Mouse (Mus musculus): ENCODE measurements around the gene Olfr544. TPM values are rescaled to one million over a fixed set of nuclear protein-coding genes. Genes with fewer than 3 reads are reported as not detected.

Olfr544 gene
- not detected in 2 replicates for polyA plus RNA-seq (2012; rRNA removed)

- Histone ChIP-seq H3K27ac (ENCODE audit: control insufficient read depth, insufficient read depth, low read length) (no peak within 1 kb of the TSS), H3K36me3 (ENCODE audit: control insufficient read depth, insufficient read depth, low read length) (no peaks in the 10 kb centered on the region), H3K27me3 (ENCODE audit: control insufficient read depth, insufficient read depth, low read length) (no peaks in the 10 kb centered on the region), H3K4me1 (replicated peaks; ENCODE audit: control insufficient read depth, insufficient read depth, low read length) (no peaks in the 10 kb centered on the region), H3K4me3 (ENCODE audit: control insufficient read depth, insufficient read depth, low read length) (no peak within 1 kb of the TSS)
- 44% methylated on average over 1 of the region's 1 CpGs for WGBS
- TF ChIP-seq CTCF (IDR thresholded peaks at IDR 0.05; ENCODE audit: borderline replicate concordance, control insufficient read depth, extremely low read depth, insufficient read depth, low read length, poor library complexity) (no peak), POLR2A (IDR thresholded peaks at IDR 0.05; ENCODE audit: control insufficient read depth, extremely low read depth, insufficient read depth, low read length, poor library complexity) (no peak)
- no peak for DNase-seq
Measured at GRCm38 (mm10) chr7:102488161-102488560, at the start of gene Olfr544. Gene Olfr544, minus strand, starts transcription at chr7:102488313.

- no peak for TF ChIP-seq POLR2A (IDR thresholded peaks at IDR 0.05; ENCODE audit: control insufficient read depth, extremely low read depth, insufficient read depth, low read length, poor library complexity)
- TF ChIP-seq CTCF (IDR thresholded peaks at IDR 0.05; ENCODE audit: borderline replicate concordance, control insufficient read depth, extremely low read depth, insufficient read depth, low read length, poor library complexity): no peak
- Histone ChIP-seq H3K4me3 (ENCODE audit: control insufficient read depth, insufficient read depth, low read length) (no peak within 1 kb of the TSS), H3K27ac (ENCODE audit: control insufficient read depth, insufficient read depth, low read length) (no peak within 1 kb of the TSS), H3K4me1 (replicated peaks; ENCODE audit: control insufficient read depth, insufficient read depth, low read length) (no peaks in the 10 kb centered on the region), H3K27me3 (ENCODE audit: control insufficient read depth, insufficient read depth, low read length) (no peaks in the 10 kb centered on the region), H3K36me3 (ENCODE audit: control insufficient read depth, insufficient read depth, low read length) (no peaks in the 10 kb centered on the region)
- DNase-seq: no peak
- WGBS: 91% methylated on average over 1 of the region's 1 CpGs
Measured at GRCm38 (mm10) chr7:102534449-102534848, 46.3 kb upstream of the Olfr544 start, which contains the start of gene Olfr547. Gene Olfr547, plus strand, starts transcription at chr7:102534749.

- Histone ChIP-seq H3K36me3 (ENCODE audit: control insufficient read depth, insufficient read depth, low read length) (no peaks in the 10 kb centered on the region), H3K4me1 (replicated peaks; ENCODE audit: control insufficient read depth, insufficient read depth, low read length) (no peaks in the 10 kb centered on the region), H3K4me3 (ENCODE audit: control insufficient read depth, insufficient read depth, low read length) (no peak overlapping the region), H3K27ac (ENCODE audit: control insufficient read depth, insufficient read depth, low read length) (no peak overlapping the region), H3K27me3 (ENCODE audit: control insufficient read depth, insufficient read depth, low read length) (no peaks in the 10 kb centered on the region)
- DNase-seq: no peak
- 16% methylated on average over 1 of the region's 1 CpGs for WGBS
- TF ChIP-seq CTCF (IDR thresholded peaks at IDR 0.05; ENCODE audit: borderline replicate concordance, control insufficient read depth, extremely low read depth, insufficient read depth, low read length, poor library complexity): no peak
- no peak for TF ChIP-seq POLR2A (IDR thresholded peaks at IDR 0.05; ENCODE audit: control insufficient read depth, extremely low read depth, insufficient read depth, low read length, poor library complexity)
Measured at GRCm38 (mm10) chr7:102529052-102529451, 40.9 kb upstream of the Olfr544 start.

GRCm38 (mm10) chr7:102517051-102517335 lies 28.9 kb upstream of the Olfr544 start:
- no peak for DNase-seq
- Histone ChIP-seq H3K27me3 (ENCODE audit: control insufficient read depth, insufficient read depth, low read length) (no peaks in the 10 kb centered on the region), H3K36me3 (ENCODE audit: control insufficient read depth, insufficient read depth, low read length) (no peaks in the 10 kb centered on the region), H3K27ac (ENCODE audit: control insufficient read depth, insufficient read depth, low read length) (no peak overlapping the region), H3K4me1 (replicated peaks; ENCODE audit: control insufficient read depth, insufficient read depth, low read length) (peaks cover 4% of the 10 kb centered on the region), H3K4me3 (ENCODE audit: control insufficient read depth, insufficient read depth, low read length) (no peak overlapping the region)
- TF ChIP-seq CTCF (IDR thresholded peaks at IDR 0.05; ENCODE audit: borderline replicate concordance, control insufficient read depth, extremely low read depth, insufficient read depth, low read length, poor library complexity) (no peak), POLR2A (IDR thresholded peaks at IDR 0.05; ENCODE audit: control insufficient read depth, extremely low read depth, insufficient read depth, low read length, poor library complexity) (no peak)
- 93% methylated on average over 2 of the region's 2 CpGs for WGBS

- H3K36me3 ChIP-seq (ENCODE audit: control insufficient read depth, insufficient read depth, low read length): no peaks in the 10 kb centered on the region
- 83% methylated on average over 10 of the region's 10 CpGs for whole genome bisulfite sequencing
- DNase-seq: no peak
Measured at GRCm38 (mm10) chr7:102516261-102517050, 28.3 kb upstream of the Olfr544 start.

GRCm38 (mm10) chr7:102514144-102514543 lies 26.0 kb upstream of the Olfr544 start:
- Histone ChIP-seq H3K36me3 (ENCODE audit: control insufficient read depth, insufficient read depth, low read length) (no peaks in the 10 kb centered on the region), H3K4me3 (ENCODE audit: control insufficient read depth, insufficient read depth, low read length) (no peak overlapping the region), H3K27ac (ENCODE audit: control insufficient read depth, insufficient read depth, low read length) (no peak overlapping the region), H3K27me3 (ENCODE audit: control insufficient read depth, insufficient read depth, low read length) (no peaks in the 10 kb centered on the region), H3K4me1 (replicated peaks; ENCODE audit: control insufficient read depth, insufficient read depth, low read length) (peaks cover 4% of the 10 kb centered on the region)
- WGBS: 19% methylated on average over 4 of the region's 4 CpGs
- DNase-seq: no peak
- TF ChIP-seq POLR2A (IDR thresholded peaks at IDR 0.05; ENCODE audit: control insufficient read depth, extremely low read depth, insufficient read depth, low read length, poor library complexity): no peak
- TF ChIP-seq CTCF (IDR thresholded peaks at IDR 0.05; ENCODE audit: borderline replicate concordance, control insufficient read depth, extremely low read depth, insufficient read depth, low read length, poor library complexity): no peak

More at GRCm38 (mm10) chr7:102516261-102517050, 28.3 kb upstream of the Olfr544 start:
- Histone ChIP-seq H3K27ac (ENCODE audit: control insufficient read depth, insufficient read depth, low read length) (no peak overlapping the region), H3K4me3 (ENCODE audit: control insufficient read depth, insufficient read depth, low read length) (no peak overlapping the region), H3K4me1 (replicated peaks; ENCODE audit: control insufficient read depth, insufficient read depth, low read length) (peaks cover 4% of the 10 kb centered on the region), H3K27me3 (ENCODE audit: control insufficient read depth, insufficient read depth, low read length) (no peaks in the 10 kb centered on the region)
- no peak for TF ChIP-seq POLR2A (IDR thresholded peaks at IDR 0.05; ENCODE audit: control insufficient read depth, extremely low read depth, insufficient read depth, low read length, poor library complexity)
- no peak for TF ChIP-seq CTCF (IDR thresholded peaks at IDR 0.05; ENCODE audit: borderline replicate concordance, control insufficient read depth, extremely low read depth, insufficient read depth, low read length, poor library complexity)
